Mouse (Mus musculus) myocyte (in vitro differentiated cells): ENCODE results near the gene Lrrc66.

ENCODE experiments used
- CEBPB ChIP-seq: IDR thresholded peaks from 2 replicates; pipeline ENCODE4 v1.6.1; 2011; ENCODE audit warnings: mild to moderate bottlenecking, moderate library complexity; ENCODE audit not compliant: poor library complexity, insufficient read depth, severe bottlenecking
- E2F4 ChIP-seq: IDR thresholded peaks from one replicate; pipeline ENCODE4 v1.6.1; 2011; ENCODE audit warnings: mild to moderate bottlenecking, control low read depth, moderate library complexity; ENCODE audit not compliant: insufficient read depth
- MAX ChIP-seq: IDR thresholded peaks from one replicate; pipeline ENCODE4 v1.6.1; 2011; ENCODE audit warnings: low read depth, mild to moderate bottlenecking, control low read depth
- MYOD1 ChIP-seq, 3 experiments: IDR thresholded peaks; one replicate each; pipeline ENCODE4 v1.6.1; 2011; ENCODE audit warnings: control low read depth in 2 of 3, low read depth in 2 of 3, mild to moderate bottlenecking in 2 of 3, moderate library complexity in 1 of 3; ENCODE audit not compliant: insufficient read length in 2 of 3, control insufficient read depth in 1 of 3
- MYOG ChIP-seq, 3 experiments: IDR thresholded peaks; one replicate each; pipeline ENCODE4 v1.6.1; 2011; ENCODE audit warnings: control low read depth in 2 of 3, low read depth in 2 of 3, mild to moderate bottlenecking in 2 of 3; ENCODE audit not compliant: insufficient read length in 2 of 3, control insufficient read depth in 1 of 3, insufficient read depth in 1 of 3
- POLR2A ChIP-seq: IDR thresholded peaks from one replicate; pipeline ENCODE4 v1.6.1; 2011; ENCODE audit warnings: low read depth, mild to moderate bottlenecking, control low read depth, moderate library complexity; ENCODE audit not compliant: insufficient read length
- POLR2AphosphoS2 ChIP-seq: IDR thresholded peaks from one replicate; pipeline ENCODE4 v1.6.1; 2011; ENCODE audit warnings: low read depth, control low read depth; ENCODE audit not compliant: insufficient read length
- SRF ChIP-seq: IDR thresholded peaks from one replicate; pipeline ENCODE4 v1.6.1; 2011; ENCODE audit warnings: low read depth; ENCODE audit not compliant: control insufficient read depth, insufficient read length
- TCF12 ChIP-seq: IDR thresholded peaks from one replicate; pipeline ENCODE4 v1.6.1; 2011; ENCODE audit warnings: mild to moderate bottlenecking, control low read depth; ENCODE audit not compliant: poor library complexity, insufficient read depth, severe bottlenecking
- TCF3 ChIP-seq: IDR thresholded peaks from one replicate; pipeline ENCODE4 v1.6.1; 2011; ENCODE audit warnings: low read depth, control low read depth; ENCODE audit not compliant: insufficient read length
- USF1 ChIP-seq: IDR thresholded peaks from one replicate; pipeline ENCODE4 v1.6.1; 2011; ENCODE audit warnings: low read depth, mild to moderate bottlenecking, control low read depth, moderate library complexity

DNA sequence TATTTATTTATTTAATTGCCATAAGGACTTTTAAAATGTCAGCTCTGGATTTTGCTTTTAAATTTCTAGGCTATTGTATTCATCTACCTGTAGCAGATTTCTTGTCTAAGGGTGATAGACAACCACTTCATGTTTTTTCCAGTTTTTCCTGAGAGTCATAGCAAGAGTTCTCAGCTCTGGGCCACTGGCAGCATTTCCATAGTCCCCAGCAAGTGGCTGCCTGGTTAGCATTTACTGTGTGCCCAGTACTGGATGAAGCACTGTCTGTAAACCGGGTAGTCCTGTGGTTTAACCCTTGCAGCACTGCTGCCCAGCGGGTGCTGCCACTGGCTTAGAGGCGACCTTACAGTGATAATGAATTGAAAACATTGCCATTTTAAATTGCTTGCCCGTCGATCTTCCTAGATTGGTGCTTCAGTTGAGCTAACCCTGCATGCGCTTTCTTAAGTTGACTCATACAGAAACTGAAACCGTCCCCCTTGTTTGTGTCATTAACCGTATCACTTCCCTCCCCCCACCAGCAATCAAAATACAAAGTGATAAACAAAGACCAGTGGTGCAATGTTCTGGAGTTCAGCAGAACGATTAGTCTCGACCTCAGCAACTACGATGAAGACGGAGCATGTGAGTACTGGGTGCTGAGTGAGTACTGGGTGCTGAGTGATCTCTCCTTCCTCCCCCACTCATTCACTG lies 75.4 kb downstream of the Lrrc66 start:
- TF ChIP-seq TCF3 (no peak), E2F4 (no peak), USF1 (no peak), MYOG (IDR thresholded peaks at IDR 0.05; ENCODE audit: control insufficient read depth in 1 of 3, insufficient read depth in 1 of 3, insufficient read length in 2 of 3, low read depth in 2 of 3) (no peak), POLR2A (no peak), TCF12 (no peak), SRF (no peak), MAX (no peak), POLR2AphosphoS2 (no peak), MYOD1 (IDR thresholded peaks at IDR 0.05; ENCODE audit: control insufficient read depth in 1 of 3, insufficient read length in 2 of 3, low read depth in 2 of 3) (no peak), CEBPB (no peak)
